Mouse (Mus musculus): ENCODE measurements around the gene Olfr320. TPM values are rescaled to one million over a fixed set of nuclear protein-coding genes. Genes with fewer than 3 reads are reported as not detected.
"Not testable (repeated sequence)": the region's sequence is repeated elsewhere in the genome, so short reads cannot be mapped to it uniquely, and the experiment has no call there.

Gene Olfr320
- total RNA-seq (2021) = not detected
- long read RNA-seq, experiment 1 = 0 reads
- long read RNA-seq, experiment 2 = 0 reads

DNA sequence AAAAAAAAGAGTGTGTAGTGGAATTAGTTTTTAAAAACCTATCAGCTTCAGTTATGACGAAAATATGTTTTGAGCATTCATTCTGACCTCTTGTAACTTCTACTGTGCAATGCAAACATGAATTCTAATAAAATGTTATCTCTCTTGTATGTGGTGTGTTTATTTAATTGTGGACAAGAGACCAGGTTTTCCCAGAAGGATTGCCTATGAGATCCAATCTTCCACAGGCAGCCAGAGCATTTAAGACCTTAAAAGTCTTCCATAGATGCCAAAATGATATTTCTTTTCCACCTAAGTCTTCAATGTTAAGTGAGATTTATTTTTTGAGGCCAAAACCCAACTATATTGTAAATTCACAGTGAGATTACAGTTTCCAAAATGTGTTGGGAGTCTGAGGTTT, at the start of gene Olfr320:
Gene Olfr320, plus strand, starts transcription at position 301 of the 400 bp plus-strand sequence.
- no peak for DNase-seq

DNA sequence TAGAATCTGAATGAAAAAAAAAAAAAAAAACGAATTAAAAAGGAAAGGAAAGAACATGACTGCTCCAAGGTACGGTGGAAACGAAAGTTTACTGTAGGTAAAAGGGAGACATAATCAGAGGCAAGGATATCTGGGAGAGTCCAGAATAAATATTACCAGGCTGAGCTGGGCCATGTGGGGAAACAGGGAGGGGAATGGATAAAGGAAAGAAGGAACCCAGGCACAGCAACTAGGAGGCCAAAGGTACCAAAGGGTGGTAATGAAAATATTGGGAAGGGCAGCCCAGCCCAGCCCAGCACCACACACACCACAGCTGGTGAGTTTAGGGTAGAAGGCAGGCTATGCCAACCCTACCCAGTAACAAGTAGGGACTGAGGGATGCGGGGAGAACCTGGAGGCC, 46.0 kb upstream of the Olfr320 start:
- DNase-seq = no peak

DNA sequence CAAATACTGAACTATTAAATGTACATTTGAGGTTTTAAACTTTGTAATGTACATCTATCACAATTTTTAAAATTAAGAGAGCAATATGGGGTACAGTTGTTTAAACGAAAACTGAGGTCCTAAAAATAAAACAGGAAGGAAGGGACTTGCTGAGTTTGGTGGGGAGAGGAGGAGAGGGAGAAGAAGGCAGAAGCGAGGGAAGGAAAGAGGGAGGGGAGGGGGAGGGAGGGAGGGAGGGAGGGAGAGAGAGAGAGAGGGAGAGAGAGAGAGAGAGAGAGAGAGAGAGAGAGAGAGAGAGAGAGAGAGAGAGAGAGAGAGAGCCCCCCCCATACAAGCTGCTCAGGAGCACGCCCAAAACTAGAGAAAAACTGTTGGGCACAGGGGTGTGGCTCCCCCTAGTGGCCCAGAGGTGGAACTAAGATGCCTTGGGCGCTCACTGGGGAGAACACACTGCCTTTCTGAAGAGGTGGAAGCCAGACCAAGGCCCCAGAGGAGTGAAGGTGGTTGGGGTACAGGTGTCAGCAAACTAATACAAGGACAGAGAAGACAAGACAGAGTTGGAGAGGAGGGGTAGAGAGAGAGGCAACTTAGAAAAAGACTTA, 44.4 kb upstream of the Olfr320 start:
- peak; percentile 53 to 67 for DNase-seq

DNA sequence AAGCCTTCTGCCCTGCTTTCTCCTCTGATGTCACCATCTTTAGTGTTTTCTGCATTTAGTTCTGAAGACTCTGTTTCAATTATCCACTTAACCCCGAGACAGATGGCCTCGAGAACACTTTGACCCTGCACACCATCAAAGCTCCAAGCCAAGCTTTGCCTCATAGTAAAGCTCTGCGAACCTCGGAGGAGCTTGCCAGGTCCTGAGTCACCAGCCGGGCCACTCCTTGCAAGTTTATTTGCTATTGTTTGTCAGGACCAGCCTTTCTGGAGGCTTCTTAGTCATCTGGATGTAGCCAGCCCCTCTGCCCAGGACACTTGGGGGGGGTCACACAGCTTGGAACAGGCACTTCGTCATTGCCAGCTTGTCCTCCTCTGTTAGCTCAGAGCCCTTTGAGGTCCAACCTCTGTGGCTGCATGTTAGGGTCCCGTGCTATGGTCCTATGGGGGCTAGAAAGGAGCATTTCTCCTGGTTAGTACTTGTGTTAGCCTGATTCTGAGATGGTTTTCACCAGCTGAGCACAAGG, 42.7 kb upstream of the Olfr320 start:
- DNase-seq = peak in 1 of 2 experiments; percentile 32

DNA sequence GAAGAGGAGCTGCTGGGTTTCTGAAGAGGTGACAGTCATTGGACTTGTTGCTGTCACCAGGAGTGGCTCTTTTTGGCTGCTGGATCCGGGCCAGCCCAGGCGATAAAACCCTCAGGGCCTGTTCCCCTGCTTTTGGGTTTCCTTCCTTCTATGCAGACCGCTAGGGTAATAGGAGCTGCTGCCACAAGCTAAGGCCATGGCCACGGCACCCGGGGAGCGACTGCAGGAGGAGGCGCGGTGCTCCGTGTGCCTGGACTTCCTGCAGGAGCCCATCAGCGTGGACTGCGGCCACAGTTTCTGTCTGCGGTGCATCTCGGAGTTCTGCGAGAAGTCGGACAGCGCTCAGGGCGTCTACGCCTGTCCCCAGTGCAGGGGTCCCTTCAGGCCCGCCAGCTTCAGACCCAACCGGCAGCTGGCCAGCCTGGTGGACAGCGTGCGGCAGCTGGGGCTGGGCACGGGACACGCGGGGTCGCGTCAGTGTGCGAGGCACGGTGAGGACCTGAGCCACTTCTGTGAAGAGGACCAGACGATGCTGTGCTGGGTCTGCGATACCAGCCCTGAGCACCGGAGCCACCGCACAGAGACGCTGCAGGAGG, 40.5 kb upstream of the Olfr320 start, which contains the start of gene Trim58:
Gene Trim58, plus strand, starts transcription at position 194 of the 596 bp plus-strand sequence.
- DNase-seq = no peak

DNA sequence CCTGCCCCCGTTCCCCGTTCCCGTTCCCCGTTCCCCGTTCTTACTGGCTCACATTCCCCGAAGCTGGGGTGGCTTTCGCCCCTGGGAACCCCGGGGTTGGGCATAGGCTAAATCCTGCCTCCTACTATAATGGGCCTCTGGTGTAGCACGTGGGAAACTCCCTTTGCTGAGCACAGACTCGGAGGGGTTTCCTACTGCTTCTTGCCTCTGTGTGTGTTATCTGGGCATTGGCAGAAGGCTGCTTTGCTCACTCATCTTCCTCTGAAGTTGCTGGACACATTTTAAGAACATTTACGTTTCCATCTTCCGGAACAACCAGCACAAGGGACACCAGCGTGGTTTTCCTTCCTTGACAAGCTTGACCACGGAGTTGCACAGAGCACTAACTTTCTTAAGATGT, 39.8 kb upstream of the Olfr320 start:
- no peak for DNase-seq

DNA sequence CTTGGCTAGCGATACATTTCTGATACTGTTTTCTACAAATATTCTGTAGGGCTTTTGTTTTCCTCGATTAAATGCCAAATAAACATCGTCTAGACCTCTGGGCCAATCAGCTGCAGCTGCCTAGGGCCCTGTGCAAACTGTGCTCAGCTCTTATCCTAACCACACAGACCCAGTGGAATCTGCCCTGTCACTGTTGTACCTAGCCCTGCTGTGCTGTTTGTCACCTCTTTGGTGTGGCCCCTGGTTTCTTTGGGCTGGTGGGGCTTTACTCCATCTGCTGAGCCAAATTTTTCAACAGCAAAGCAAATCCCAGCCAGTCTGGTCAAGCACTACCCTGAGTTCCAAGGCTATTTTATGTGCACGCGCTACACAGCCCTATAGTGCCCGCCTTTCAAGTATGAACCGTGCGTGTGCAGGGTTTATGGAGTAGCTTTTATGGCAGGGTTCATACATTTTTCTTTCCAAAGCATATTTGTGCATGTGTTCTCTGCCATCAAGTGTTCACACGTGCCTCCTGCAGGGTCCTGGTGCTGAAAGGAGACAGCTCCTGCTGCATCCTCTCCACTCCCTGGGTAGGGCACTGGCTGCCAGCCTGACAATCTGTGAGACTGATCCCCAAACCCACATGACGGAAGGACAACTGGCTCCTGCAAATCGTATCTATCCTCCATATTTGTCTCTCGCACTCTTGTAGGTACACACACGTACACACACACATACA, 39.1 kb upstream of the Olfr320 start:
- no peak for DNase-seq

DNA sequence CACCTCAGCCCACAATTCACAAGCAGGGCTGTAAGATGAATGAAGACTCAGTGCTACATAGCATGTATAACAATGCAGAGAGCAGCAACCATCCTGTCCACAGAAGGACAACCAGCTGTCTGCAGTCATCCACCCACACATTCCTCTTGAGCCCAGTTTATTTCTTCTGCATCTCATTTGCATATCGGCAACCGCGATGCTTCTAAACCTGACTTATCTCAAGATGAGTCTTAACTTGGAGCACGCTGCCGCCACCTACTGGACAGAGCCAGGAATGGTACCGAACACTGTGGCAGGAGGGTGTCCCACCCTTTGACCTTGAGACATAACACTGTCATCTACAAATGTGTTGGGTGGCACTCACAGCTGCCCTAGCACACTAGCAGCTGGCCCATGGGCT, 37.5 kb upstream of the Olfr320 start:
- peak in 1 of 2 experiments; percentile 45 for DNase-seq

DNA sequence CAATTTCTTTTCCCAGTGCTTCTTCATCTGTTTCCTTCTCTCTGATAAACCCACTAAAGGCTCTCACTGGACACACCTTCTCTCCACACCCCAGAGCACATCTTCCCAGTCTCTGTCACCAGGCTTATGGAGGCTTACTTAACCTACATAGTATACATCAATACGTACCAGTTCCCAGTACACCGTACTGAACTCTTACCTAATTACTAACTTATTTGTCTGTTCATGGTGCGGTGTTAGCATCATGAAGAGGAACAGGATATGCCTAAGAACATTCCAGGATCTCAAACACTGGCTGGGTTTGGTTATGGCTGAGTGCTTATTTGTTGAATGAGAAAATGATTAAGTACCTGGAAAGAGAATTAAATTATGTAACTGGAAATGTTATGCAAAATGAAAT, 25.7 kb upstream of the Olfr320 start:
- no peak for DNase-seq

DNA sequence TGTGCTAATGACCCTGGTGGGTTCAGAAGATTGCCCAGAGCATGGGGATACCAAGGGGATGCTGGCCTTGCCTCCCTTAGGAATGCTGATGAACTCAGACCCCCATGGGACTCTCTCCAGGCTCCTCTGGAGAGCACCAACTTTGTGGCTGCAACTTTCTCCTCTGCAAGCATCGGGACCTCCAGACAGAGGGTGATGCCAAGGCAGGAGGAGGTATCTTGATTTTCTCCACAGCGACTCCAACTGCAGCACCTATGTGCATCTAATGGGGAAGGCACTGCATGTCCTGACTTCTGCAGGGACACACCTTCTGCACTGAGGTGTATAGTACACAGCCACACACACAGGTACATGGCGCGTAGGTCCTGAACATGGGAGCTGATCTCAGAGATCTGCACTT, 22.3 kb upstream of the Olfr320 start, which contains the start of gene Olfr322:
Gene Olfr322, plus strand, starts transcription at position 187 of the 400 bp plus-strand sequence.
- no peak for DNase-seq

DNA sequence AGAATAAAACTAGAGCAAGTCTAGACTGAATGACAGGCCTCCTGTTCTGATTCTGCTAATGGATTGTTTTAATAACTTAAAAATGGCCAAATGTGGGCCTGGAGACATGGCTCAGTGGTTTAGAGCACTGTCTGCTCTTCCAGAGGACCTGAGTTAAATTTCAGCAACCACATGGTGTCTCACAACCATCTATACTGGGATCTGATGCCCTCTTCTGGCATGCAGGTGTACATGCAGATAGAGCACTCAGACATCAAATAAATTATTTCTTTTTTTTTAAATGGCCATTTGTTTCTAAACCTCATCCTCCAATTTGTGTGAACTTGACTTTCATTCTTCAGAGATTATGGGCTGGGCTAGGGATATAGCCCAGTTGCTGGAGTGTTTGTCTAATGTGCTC, 11.6 kb upstream of the Olfr320 start:
- DNase-seq = no peak

DNA sequence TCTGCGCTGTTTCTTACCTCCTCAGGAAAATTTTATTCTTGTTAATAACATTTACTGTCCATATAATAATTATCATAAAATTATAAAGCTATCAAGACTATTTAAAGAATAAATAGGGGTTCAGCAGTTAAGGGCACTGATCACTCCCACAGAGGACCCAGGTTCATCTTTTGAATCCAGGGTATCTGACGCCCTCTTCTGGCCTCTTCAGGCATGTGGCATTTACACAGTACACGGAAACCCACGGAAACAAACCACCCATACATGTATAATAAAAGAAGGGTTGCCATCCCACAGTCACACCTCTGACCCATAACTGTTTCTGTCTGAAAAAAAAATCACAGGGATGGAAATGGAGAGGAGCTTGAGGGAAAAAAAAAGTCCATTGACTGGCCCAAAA, 9.1 kb upstream of the Olfr320 start:
- no peak for DNase-seq

DNA sequence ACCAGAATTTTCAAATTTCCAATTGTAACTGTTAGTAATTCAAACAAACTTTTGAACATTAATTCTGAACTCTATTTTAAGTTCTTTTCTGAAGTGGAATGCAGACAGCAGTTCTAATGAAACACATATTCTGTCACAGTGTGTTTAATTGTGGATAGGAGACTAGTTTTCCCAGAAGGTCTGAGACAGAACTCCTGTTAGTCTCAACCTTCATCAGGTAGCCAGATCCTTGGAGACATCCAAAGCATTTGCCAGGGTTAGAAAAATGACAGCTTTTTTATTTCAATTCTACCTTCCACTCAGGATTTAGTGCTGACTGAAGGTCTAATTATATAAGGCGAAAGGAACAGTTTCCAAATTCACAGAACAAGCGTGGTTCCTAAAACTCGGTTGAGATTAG, 18.0 kb downstream of the Olfr320 start, which contains the start of gene Olfr319:
Gene Olfr319, plus strand, starts transcription at position 301 of the 400 bp plus-strand sequence.
- no peak for DNase-seq

DNA sequence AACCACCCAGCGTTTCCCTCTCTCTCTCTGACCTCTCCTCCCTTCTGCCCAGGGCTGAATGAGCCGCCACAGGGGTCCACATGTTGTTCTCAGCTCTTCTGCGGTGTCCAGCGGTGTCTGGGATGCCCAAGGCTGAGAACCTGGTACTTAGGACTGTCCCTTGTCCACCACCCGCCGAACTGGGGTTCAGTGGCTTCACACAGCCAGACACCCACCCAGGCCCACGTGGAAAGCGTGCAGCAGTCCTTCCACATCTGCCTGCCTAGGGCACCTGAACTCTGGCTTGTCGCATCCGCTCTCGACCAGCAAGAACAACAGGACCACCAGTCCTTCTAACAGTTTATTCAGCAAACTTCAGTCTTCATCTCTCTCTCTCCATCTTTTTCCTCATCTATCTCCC, 28.2 kb downstream of the Olfr320 start:
- DNase-seq = no peak

DNA sequence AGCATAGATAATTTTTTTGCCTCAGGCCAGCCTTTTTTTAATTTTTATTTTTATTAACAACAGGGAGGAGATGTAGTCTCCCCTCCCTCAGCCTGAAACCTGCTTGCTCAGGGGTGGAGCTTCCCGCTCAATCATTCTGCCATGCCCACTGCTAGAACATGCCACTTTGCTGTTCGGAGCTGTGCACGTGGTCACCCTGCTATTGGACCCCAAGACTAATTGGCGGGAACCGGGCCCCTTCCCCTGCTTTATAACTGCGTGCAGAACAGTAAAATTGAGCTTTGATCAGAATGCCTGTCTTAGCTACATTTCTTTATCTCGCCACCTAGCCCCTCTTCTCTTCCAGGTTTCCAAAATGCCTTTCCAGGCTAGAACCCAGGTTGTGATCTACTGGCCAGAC, 36.8 kb downstream of the Olfr320 start:
- not testable (repeated sequence) for DNase-seq

DNA sequence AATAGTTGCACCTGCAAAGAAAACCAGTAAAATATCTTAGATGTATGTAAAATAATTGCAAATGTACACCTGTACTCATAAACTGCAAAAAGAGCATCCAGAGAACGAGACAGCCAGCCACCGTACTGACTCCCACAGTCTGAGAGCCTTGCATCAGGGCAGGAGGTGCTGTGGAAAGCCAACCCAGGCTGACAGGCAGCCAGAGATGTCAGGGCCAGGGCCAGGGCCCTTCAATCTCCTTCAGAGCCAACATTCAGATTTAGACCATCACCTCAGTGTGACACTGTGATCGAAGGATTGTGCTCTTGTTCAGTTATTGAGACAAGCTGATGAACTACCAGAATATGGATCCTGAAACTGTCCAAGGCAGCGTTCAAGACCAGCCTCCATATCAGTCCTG, 38.8 kb downstream of the Olfr320 start:
- no peak for DNase-seq

DNA sequence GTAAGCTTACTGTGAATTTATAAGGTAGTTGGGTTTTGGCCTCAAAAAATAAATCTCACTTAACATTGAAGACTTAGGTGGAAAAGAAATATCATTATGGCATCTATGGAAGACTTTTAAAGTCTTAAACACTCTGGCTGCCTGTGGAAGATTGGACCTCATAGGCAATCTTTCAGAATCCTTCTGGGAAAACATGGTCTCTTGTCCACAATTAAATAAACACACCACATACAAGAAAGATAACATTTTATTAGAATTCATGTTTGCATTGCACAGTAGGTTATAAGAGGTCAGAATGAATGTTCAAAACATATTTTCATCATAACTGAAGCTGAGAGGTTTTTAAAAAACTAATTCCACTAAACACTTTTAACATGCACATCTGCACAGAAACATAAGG, 43.0 kb downstream of the Olfr320 start, which contains the start of gene Olfr318:
Gene Olfr318, minus strand, starts transcription at position 101 of the 400 bp plus-strand sequence.
- no peak for DNase-seq

DNA sequence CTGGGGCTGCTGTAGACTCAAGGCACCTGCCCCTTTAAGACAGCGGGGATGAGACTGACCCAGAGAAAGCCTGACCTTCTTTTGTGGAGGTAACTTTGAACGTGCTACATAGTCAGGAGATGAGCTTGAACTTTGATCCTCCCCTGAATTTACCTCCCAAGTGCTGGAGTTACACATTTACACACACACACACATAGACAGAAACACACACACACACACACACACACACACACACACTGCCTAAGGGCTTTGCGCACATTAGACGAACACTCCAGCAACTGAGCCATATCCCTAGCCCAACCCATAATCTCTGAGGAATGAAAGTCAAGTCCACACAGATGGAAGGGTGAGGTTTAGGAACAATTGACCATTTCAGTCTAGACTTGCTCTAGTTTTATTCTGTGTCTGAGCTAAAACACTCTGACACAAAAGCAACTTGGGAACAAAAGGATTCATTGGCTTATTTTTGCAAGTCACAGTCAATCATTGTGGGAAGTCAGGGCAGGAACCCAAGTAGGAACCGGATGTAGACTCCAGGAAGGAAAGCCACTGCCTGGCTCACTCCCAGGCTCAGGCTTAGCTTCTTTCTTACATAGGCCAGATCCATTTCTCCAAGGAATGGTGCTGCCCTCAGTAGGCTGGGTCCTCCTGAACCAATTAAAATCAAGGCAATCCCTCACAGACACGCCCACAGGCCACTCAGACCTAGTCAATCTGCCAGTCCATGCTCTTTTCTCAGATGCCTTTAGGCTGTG, 47.2 kb downstream of the Olfr320 start:
- not testable (repeated sequence) for DNase-seq

DNA sequence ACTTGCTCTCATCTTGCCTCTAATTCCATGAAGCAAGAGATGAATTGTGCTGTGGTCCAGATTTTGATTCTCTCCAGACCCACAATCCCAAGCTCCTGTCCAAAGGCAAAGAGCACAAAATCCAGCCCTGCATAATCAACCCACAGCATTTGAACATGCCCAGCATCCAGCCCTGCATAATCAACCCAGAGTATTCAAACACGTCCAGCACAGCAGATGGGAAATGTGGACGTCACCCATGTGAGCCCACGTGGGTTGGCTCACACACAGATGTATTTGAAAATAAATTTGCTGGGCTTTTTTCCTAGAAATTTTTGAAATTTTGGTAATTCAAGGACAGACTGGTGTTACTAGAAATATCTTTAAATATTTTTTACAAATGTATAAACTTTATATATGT, 52.5 kb downstream of the Olfr320 start:
- DNase-seq = no peak
